Mouse (Mus musculus) lung, adult 2 months (tissue): ENCODE results near the gene Fam118b.

Experiments
- CTCF ChIP-seq: fragments of 200-500 bp; IDR thresholded peaks from 2 replicates; pipeline ENCODE4 v1.5.1; 2011; ENCODE audit warnings: mild to moderate bottlenecking, low read length, control low read depth; ENCODE audit not compliant: insufficient read depth
- POLR2A ChIP-seq: fragments of 200-500 bp; IDR thresholded peaks from 2 replicates; pipeline ENCODE4 v1.6.1; 2011; ENCODE audit warnings: low read depth, mild to moderate bottlenecking, control low read depth, low read length, borderline replicate concordance; ENCODE audit errors: extremely low read depth

DNA sequence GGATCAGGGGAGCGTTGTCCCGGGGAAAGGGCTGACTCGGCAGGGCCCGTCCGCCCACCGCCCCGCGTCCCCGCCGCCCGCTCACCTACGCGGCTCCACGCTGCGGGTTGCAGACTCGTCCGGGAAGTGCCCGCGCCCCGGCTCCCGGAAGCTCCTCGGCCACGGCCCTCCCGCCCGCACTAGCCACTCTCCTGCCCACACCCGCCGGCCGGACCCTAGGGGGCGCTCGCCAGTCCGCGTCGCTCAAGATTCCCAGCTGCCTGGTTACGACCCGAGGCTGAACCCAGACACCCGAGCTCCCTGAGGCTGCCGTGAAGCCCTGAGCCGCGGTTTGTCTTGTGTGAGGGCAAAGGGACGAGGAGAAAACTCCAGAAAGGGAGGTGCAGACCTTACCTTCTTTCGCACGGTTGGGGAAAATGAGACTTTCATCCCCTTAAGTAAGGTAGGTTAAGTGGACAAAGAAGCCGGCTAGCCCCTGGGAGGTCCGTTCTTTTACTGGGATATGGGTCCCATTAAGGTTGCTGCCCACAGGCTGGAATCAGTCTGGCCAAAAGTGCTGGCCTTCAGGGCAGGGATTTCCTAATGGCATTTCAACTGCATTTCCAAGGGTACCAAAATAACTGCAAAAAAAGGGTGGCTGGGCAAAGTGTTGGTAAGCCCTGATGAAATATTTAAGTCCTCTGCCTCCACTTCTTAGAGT lies 67.7 kb downstream of the Fam118b start, which contains the start of the genes Srpr and Tirap:
- peak; percentile 50 for TF ChIP-seq CTCF
- TF ChIP-seq POLR2A, result no peak
